Mouse (Mus musculus) lung, embryonic 16.5 days (tissue): ENCODE results near the gene Slfn14. TPM values are rescaled to one million over a fixed set of nuclear protein-coding genes. Genes with fewer than 3 reads are reported as not detected.
A peak's percentile ranks its signal among the peaks of the same experiment; 100 is the strongest.
"Not testable (repeated sequence)": the region's sequence is repeated elsewhere in the genome, so short reads cannot be mapped to it uniquely, and the experiment has no call there.

Source experiments
- ATAC-seq: fragments of 200-750 bp; cut with Nextera tagmentation; 2 replicates; pipeline ENCODE4 v1.8.0; 2017; ENCODE audit warnings: low read depth, mild to moderate bottlenecking, moderate library complexity
- H3K27ac ChIP-seq: fragments of 300-500 bp; sonication (generic); 2 replicates; pipeline ENCODE4 v1.5.1; 2014; ENCODE audit warnings: mild to moderate bottlenecking, control low read depth, low read length
- H3K27me3 ChIP-seq: fragments of 300-500 bp; sonication (generic); 2 replicates; pipeline ENCODE4 v1.6.1; 2014; ENCODE audit warnings: low read depth, low read length, mixed read lengths; ENCODE audit not compliant: control insufficient read depth, insufficient read depth
- H3K36me3 ChIP-seq: fragments of 300-500 bp; sonication (generic); 2 replicates; pipeline ENCODE4 v1.6.1; 2014; ENCODE audit warnings: low read length; ENCODE audit not compliant: control insufficient read depth, insufficient read depth
- H3K4me1 ChIP-seq: fragments of 300-500 bp; sonication (generic); replicated peaks from 2 replicates; pipeline ENCODE4 v1.6.1; 2014; ENCODE audit warnings: low read length, mixed read lengths; ENCODE audit not compliant: control insufficient read depth, insufficient read depth
- H3K4me2 ChIP-seq: fragments of 300-500 bp; sonication (generic); 2 replicates; pipeline ENCODE4 v1.6.1; 2014; ENCODE audit warnings: low read depth, low read length, control low read depth
- H3K4me3 ChIP-seq: fragments of 300-500 bp; sonication (generic); 2 replicates; pipeline ENCODE4 v1.5.1; 2014; ENCODE audit warnings: mild to moderate bottlenecking, low read length, control low read depth
- H3K9ac ChIP-seq: fragments of 300-500 bp; sonication (generic); 2 replicates; pipeline ENCODE4 v1.6.1; 2014; ENCODE audit warnings: low read length, control low read depth
- H3K9me3 ChIP-seq: fragments of 300-500 bp; sonication (generic); 2 replicates; pipeline ENCODE4 v1.6.1; 2016; ENCODE audit warnings: low read length; ENCODE audit not compliant: control insufficient read depth
- WGBS: fragments of 180-500 bp; shearing (Covaris S2); extraction: QIAGEN DNeasy Blood & Tissue Kit; methylation state at CpG from one replicate; pipeline ENCODE4 v1.1.7; 2014; 5-methylcytosine and 5-hydroxymethylcytosine counted together
- polyA plus RNA-seq: library from polyadenylated mRNA; unstranded; fragments of >200 nt; fragmentation: Nextera tagmentation; extraction: Ambion mirVana; gene quantifications from 2 replicates; pipeline ENCODE4 v1.2.1, GENCODE M21; 2015

The Slfn14 gene
- 0.45 and 0.75 TPM in 2 replicates for polyA plus RNA-seq

DNA sequence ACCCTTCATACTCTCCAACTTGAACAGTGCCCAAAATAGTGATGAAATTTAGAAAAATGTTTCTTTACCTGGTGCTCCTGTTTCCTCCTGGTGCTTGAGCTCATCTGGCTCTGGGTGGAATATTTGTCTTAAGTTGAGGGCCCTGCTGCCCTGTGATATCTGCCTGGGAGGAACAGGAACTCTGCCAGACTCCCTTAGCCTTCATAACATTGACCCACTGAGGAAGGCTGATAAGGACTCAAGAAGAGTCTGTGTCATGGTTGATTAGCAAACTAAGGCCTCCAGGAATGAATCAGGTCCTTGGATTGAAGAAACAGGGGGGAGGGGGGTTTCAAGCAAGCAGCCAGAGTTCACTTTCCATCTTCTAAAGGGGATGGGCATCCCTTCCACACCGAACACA lies at the start of gene Slfn14:
Gene Slfn14 (minus strand): TSS at position 161 of the 400 bp plus-strand sequence.
- no peak within 1 kb of the TSS for H3K4me3 ChIP-seq
- WGBS: 68% methylated on average over 1 of the region's 1 CpGs
- H3K9ac ChIP-seq: no peak within 1 kb of the TSS
- H3K36me3 ChIP-seq: no peaks in the 10 kb centered on the region
- no peak for ATAC-seq
- H3K4me1 ChIP-seq: peaks cover 3% of the 10 kb centered on the region; the same call in 1 of the 2 replicates
- no peaks in the 10 kb centered on the region for H3K27me3 ChIP-seq
- H3K27ac ChIP-seq: no peak within 1 kb of the TSS
- no peaks in the 10 kb centered on the region for H3K9me3 ChIP-seq
- H3K4me2 ChIP-seq: no peak within 1 kb of the TSS

DNA sequence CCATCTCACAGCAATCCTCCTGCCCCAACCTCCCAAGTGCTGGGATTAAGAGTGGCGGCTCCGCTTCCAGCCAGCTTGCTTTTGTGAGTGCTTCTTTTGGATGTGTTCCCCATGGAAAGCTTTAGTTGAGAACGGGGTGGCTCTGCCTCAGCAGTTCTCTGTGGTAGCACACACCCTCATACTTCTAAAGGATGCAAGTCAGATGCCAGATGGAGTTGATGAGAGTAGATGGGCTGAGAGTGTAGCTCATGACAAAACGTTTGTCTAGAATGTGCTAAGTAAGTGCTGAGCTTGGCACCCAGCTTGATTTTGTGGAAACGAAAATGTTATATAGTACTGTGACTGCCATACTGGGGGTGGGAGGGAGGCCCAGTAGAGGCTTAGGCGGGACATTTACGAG lies 49.3 kb upstream of the Slfn14 start:
- H3K36me3 ChIP-seq: peaks cover 30% of the 10 kb centered on the region
- no peak overlapping the region for H3K4me2 ChIP-seq
- no peak overlapping the region for H3K9ac ChIP-seq
- no peak overlapping the region for H3K4me3 ChIP-seq
- ATAC-seq: no peak
- no peaks in the 10 kb centered on the region for H3K27me3 ChIP-seq
- no peaks in the 10 kb centered on the region for H3K9me3 ChIP-seq
- 88% methylated on average over 7 of the region's 7 CpGs for WGBS
- no peak overlapping the region for H3K27ac ChIP-seq
- no peaks in the 10 kb centered on the region for H3K4me1 ChIP-seq

GRCm38 (mm10) chr11:83327427-83327826 lies 40.9 kb upstream of the Slfn14 start:
- no peak overlapping the region for H3K9ac ChIP-seq
- no peaks in the 10 kb centered on the region for H3K4me1 ChIP-seq
- H3K9me3 ChIP-seq: no peaks in the 10 kb centered on the region
- no peak overlapping the region for H3K27ac ChIP-seq
- H3K4me2 ChIP-seq: no peak overlapping the region
- no peak overlapping the region for H3K4me3 ChIP-seq
- peaks cover 23% of the 10 kb centered on the region for H3K36me3 ChIP-seq
- WGBS: 62% methylated on average over 3 of the region's 3 CpGs
- no peaks in the 10 kb centered on the region for H3K27me3 ChIP-seq
- ATAC-seq: no peak

- not testable (repeated sequence) for H3K4me3 ChIP-seq, H3K9ac ChIP-seq, H3K4me2 ChIP-seq, ATAC-seq, H3K9me3 ChIP-seq, H3K27ac ChIP-seq, H3K4me1 ChIP-seq, H3K27me3 ChIP-seq
- 89% methylated on average over 3 of the region's 3 CpGs for WGBS
- peaks cover 31% of the 10 kb centered on the region for H3K36me3 ChIP-seq
Observed at GRCm38 (mm10) chr11:83326692-83327091, 40.2 kb upstream of the Slfn14 start.

DNA sequence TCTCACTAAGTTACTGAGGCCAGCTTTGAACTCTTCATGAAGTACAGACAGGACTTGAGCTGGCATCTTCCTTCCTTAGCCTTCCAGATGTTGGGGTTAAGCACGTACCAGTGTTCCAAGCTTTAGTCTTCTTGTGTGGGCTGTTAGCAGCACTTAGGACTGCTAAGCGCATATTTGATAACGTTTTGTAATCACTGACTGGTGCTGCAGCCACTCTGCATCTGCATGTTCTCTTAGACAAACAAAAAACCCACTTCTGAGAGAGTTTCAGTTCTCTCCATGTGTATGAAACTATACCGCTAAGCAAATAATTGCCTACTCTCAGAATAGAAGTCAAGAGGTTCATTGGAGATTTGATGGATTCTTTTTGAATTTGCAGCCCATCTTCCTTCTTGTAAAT lies 32.5 kb upstream of the Slfn14 start:
- 46% methylated on average over 4 of the region's 4 CpGs for WGBS
- no peak overlapping the region; the same call in 1 of the 2 replicates for H3K27ac ChIP-seq
- ATAC-seq: no peak
- peaks cover 3% of the 10 kb centered on the region; the same call in 1 of the 2 replicates for H3K4me1 ChIP-seq
- H3K9me3 ChIP-seq: no peaks in the 10 kb centered on the region
- no peak overlapping the region for H3K4me3 ChIP-seq
- H3K36me3 ChIP-seq: peaks cover 23% of the 10 kb centered on the region
- no peaks in the 10 kb centered on the region for H3K27me3 ChIP-seq
- H3K4me2 ChIP-seq: no peak overlapping the region
- H3K9ac ChIP-seq: no peak overlapping the region

GRCm38 (mm10) chr11:83312471-83312870 lies 25.9 kb upstream of the Slfn14 start:
- Histone ChIP-seq H3K27me3 (no peaks in the 10 kb centered on the region), H3K4me2 (no peak overlapping the region), H3K36me3 (peaks cover 11% of the 10 kb centered on the region; the same call in 1 of the 2 replicates), H3K4me1 (no peaks in the 10 kb centered on the region), H3K9me3 (no peaks in the 10 kb centered on the region), H3K4me3 (no peak overlapping the region), H3K27ac (no peak overlapping the region), H3K9ac (no peak overlapping the region)
- 76% methylated on average over 5 of the region's 5 CpGs for WGBS
- no peak for ATAC-seq

DNA sequence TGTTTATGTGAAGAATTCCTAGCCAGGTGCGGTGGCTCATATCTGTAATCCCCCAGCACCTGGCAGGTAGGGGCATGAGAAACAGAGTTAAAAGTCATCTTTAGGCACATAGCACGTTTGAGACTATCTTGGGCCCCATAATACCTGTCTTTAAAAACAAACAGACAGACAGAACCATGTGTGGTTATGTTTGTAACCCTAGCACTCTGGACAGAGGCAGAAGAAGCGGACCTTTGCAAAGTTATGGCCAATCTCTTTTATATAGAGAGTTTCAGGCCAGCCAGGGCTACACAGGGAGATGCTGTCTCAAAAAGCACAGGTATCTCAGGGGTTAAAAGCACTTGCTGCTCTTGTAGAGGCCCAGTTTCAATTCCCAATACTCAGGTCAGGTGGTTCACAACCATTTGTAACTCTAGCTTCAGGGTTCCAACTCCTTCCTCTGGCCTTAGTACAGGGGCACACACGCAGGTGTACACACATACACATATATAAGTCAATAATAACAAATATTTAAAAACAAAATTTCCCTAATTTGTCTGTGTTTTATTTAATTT lies 20.3 kb upstream of the Slfn14 start:
- WGBS: 66% methylated on average over 4 of the region's 4 CpGs
- Histone ChIP-seq H3K4me1 (peaks cover 12% of the 10 kb centered on the region), H3K4me2 (no peak overlapping the region), H3K9me3 (no peaks in the 10 kb centered on the region), H3K27me3 (no peaks in the 10 kb centered on the region), H3K27ac (no peak overlapping the region), H3K36me3 (peaks cover 4% of the 10 kb centered on the region; the same call in 1 of the 2 replicates), H3K4me3 (no peak overlapping the region), H3K9ac (no peak overlapping the region)
- no peak for ATAC-seq

DNA sequence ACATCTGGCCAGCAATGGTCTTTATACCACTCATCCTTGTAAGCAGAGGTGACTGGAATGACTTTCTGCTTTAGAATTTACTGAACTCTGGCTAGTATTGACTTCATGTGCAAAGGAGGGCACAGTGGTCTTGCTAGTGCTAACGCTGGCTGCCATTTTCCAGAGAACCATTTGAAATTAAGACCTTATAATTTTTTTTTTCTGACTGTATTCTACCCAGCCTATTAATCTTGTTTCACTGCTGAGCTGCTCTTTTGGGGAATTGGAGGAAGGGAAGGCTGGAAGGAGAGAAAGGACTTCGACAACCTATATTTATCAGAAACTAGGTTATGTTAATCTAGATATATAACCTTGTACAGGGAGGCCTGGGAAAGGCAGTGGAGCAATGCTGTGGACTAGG lies 18.0 kb upstream of the Slfn14 start:
- Histone ChIP-seq H3K4me3 (no peak overlapping the region), H3K36me3 (no peaks in the 10 kb centered on the region), H3K9ac (no peak overlapping the region), H3K27me3 (no peaks in the 10 kb centered on the region), H3K27ac (no peak overlapping the region), H3K9me3 (no peaks in the 10 kb centered on the region), H3K4me2 (peak overlapping the region; percentile 17; the same call in 1 of the 2 replicates), H3K4me1 (peaks cover 12% of the 10 kb centered on the region)
- whole genome bisulfite sequencing: 79% methylated on average over 2 of the region's 2 CpGs
- ATAC-seq: no peak

DNA sequence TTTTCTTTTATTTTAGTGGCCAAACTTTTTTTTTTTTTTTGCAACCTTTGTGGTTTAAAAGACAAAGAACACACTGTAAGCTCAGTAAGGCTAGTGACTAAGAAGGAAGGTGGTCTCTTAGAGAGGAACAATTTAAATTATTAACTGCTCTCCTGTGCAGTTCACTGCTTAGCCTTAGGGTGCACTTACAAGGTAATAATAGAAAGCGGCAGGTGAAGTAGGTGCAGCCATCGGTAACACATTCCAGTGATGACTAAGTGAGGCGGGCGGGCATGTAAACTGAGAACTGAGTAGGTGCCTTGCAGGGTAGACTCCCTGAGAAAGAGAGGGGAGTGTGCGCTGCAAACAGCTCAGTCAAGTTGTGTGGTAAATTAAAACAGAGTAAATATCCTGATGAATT lies 17.2 kb upstream of the Slfn14 start:
- H3K4me2 ChIP-seq: peak overlapping the region; percentile 79
- 36% methylated on average over 5 of the region's 5 CpGs for WGBS
- H3K4me3 ChIP-seq: peak overlapping the region; percentile 24
- no peaks in the 10 kb centered on the region for H3K27me3 ChIP-seq
- H3K36me3 ChIP-seq: no peaks in the 10 kb centered on the region
- ATAC-seq: no peak; the same call in 1 of the 2 replicates
- H3K9ac ChIP-seq: peak overlapping the region; percentile 58
- H3K4me1 ChIP-seq: peaks cover 12% of the 10 kb centered on the region
- no peak overlapping the region; the same call in 1 of the 2 replicates for H3K27ac ChIP-seq
- H3K9me3 ChIP-seq: no peaks in the 10 kb centered on the region
